Mouse (Mus musculus) lung, adult 2 months (tissue): ENCODE measurements around the gene Pcca. TPM values are rescaled to one million over a fixed set of nuclear protein-coding genes. Genes with fewer than 3 reads are reported as not detected.

Source experiments
- DNase-seq: peaks from one replicate; pipeline ENCODE4 v3.0.0; 2022
- H3K4me1 ChIP-seq: fragments of 200-500 bp; 2 replicates; pipeline ENCODE4 v1.6.1; 2011; ENCODE audit warnings: low read length; ENCODE audit not compliant: control insufficient read depth, insufficient read depth
- H3K4me3 ChIP-seq: fragments of 200-500 bp; replicated peaks from 2 replicates; pipeline ENCODE3; 2011; ENCODE audit warnings: low read depth, mild to moderate bottlenecking, control low read depth, low read length; ENCODE audit errors: extremely low read depth
- CTCF ChIP-seq: fragments of 200-500 bp; IDR thresholded peaks from 2 replicates; pipeline ENCODE4 v1.5.1; 2011; ENCODE audit warnings: mild to moderate bottlenecking, low read length, control low read depth; ENCODE audit not compliant: insufficient read depth
- POLR2A ChIP-seq: fragments of 200-500 bp; IDR thresholded peaks from 2 replicates; pipeline ENCODE4 v1.6.1; 2011; ENCODE audit warnings: low read depth, mild to moderate bottlenecking, control low read depth, low read length, borderline replicate concordance; ENCODE audit errors: extremely low read depth
- WGBS: fragments of 180-500 bp; shearing (Covaris S2); methylation state at CpG from one replicate; pipeline ENCODE4 v1.1.7; 2018; 5-methylcytosine and 5-hydroxymethylcytosine counted together
- polyA plus RNA-seq: library from polyadenylated mRNA; depleted of rRNA; stranded (reverse); fragments of >200 nt; gene quantifications from 2 replicates; pipeline ENCODE4 v1.2.3, GENCODE M21; 2012

Gene Pcca
- polyA plus RNA-seq, 1 experiment: 18.7 TPM

DNA sequence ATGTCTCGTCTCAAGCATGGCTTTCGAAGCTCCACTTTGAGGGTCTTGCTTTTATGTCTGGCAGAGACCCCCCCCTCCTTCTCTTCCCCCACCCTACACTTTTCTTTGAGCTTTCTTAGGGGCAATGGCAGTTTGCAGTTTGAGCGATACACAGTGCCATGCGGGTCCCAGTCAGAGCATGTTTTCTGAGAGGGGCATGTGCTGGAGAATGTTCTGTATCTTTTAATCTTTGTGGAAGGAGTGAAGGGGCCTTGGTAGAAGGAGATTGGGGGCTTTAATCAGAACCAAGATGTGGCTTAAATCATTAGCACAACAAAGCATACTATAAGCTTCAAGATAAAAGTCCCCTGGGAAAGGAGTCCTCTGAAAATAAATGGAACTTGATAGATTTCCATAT is 349.3 kb downstream of the Pcca start:
- no peak overlapping the region for H3K4me3 ChIP-seq
- 87% methylated on average over 4 of the region's 4 CpGs for WGBS
- no peak for TF ChIP-seq POLR2A
- TF ChIP-seq CTCF: no peak
- no peak for DNase-seq
- H3K4me1 ChIP-seq: no peaks in the 10 kb centered on the region

DNA sequence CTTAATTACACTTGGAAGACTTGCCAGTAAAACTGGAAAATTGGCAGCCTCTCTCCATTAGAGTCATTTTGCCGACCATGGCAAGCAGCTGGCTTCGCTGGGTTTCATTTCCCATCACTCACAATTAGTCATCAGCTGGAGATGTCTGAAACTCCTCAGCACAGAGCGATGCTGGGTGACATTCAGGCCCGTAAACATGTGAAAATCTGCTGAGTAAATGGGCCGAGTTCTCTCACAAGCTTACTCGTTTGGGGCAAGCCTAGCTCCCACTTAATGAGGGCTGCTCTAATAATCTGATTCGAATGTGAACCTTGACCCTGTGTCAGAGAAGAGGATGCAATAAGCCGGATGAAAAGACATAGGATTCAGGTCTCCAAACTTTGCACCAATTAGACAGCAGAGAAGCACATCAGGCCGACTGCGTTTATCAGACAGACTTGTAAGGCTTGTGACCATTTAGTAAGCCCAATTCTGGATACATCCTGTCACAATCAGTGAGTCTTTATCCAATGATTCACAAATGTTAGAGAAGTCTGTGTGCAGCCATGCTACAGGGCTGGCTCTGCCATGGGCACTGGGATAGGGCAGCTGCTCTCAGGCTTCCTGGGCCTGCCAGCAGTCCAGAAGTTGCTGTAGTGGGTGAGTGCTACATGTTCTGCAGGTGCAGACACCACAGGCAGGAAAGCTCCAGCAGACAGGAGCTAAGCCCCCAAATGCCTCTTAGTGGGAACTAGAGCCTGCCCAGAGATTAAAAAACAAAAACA is 349.9 kb downstream of the Pcca start:
- DNase-seq: no peak
- TF ChIP-seq CTCF (no peak), POLR2A (no peak)
- Histone ChIP-seq H3K4me1 (no peaks in the 10 kb centered on the region), H3K4me3 (no peak overlapping the region)
- WGBS: 63% methylated on average over 10 of the region's 10 CpGs

DNA sequence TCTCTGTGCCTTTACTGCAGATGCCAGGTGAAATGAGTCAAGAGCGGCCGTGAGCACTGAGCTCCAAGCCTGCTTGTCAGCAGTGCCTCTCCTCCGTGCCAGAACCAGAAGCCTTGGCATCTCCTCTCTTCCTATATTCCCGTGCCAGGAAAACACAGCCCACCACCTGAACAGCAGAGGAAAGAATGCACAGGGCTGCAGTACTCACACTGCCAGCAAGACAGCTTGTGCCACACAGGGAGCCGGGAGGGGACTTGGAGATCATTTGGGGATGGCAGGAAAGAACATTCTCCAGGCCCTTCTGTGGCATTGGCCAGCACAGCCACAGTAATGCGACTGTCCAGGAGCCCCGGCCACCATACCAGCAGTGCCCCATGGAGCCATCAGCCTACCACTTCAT is 351.8 kb downstream of the Pcca start:
- WGBS: 86% methylated on average over 7 of the region's 7 CpGs
- Histone ChIP-seq H3K4me1 (no peaks in the 10 kb centered on the region), H3K4me3 (no peak overlapping the region)
- DNase-seq: no peak
- TF ChIP-seq CTCF (no peak), POLR2A (no peak)

DNA sequence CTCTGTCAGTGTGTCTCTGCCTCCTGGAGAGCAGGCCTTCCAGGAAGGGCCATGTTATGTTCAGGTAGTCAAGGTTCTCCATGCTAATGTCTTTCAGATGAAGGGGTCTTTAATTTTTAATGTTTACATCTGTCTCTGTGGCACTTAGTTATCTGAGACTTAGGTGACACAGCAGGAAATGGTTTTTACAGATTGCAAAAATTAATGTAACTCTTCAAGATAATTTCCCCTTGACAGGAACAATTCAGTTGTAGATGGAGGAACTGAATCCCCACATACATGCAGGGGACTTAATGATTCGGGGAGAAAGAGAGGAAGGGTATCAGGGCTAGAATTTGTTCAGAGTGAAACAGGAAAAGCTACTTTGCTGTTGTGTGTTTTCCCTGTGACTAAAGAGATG is 353.2 kb downstream of the Pcca start:
- WGBS: 85% methylated on average over 1 of the region's 1 CpGs
- Histone ChIP-seq H3K4me3 (no peak overlapping the region), H3K4me1 (no peaks in the 10 kb centered on the region)
- no peak for TF ChIP-seq CTCF
- no peak for TF ChIP-seq POLR2A
- DNase-seq: no peak

DNA sequence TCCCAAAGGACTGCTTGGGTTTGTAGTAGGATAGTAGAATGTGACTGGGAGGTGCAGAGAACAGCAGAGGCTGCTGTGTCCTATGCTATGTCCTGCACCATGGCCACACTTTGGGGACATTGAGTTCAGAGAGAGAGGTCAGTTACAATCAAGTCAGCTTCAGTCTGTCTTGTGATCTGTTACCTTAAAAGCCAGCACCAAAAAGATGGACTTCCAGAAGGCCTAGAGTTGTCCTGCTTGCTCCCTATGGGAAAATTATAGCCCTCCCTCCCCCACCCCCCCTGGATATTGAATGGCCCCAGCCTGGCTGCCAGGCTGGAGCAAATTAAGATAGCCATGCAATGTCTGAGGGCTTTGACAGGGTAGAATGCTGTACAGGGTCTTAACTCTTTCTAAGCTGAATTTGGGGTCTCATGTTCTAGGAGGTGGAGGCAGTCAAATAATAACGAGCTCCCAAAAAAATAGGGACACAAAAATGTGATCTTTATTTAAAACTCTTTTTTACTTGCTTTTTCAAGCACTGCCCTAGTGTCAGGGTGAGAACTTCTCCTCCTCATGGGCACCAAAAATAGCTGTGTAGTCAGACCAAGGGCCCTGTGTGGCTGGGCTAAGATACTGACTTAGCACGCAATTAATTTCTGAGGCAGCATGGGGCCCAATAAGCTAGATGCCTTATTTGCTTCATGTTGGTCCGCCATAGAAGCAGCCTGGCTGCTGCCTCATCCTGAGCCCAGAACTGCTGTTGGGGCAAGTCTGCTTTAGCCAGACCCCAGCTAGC is 353.8 kb downstream of the Pcca start:
- WGBS: 93% methylated on average over 3 of the region's 3 CpGs
- H3K4me3 ChIP-seq: no peak overlapping the region
- DNase-seq: no peak
- no peaks in the 10 kb centered on the region for H3K4me1 ChIP-seq
- TF ChIP-seq CTCF (no peak), POLR2A (no peak)

DNA sequence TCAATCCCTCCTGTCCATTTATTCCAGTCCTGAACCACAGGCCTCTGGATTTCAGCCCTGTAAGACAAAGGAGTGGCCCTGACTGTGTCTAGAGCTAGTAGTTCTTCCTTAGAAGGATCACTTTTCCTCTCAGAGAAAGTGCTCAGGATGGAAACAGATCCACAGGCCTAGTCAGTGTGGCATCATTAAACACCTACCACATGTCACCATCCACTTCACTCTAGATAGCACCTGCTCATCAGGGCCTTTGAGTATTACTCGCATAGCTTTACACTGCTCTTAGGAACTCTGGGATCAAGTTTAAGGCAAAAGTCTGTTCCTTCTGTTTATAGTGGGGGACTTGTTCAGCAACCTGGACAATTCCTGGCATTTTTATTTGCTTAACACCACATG is 354.4 kb downstream of the Pcca start:
- Histone ChIP-seq H3K4me3 (no peak overlapping the region), H3K4me1 (no peaks in the 10 kb centered on the region)
- WGBS: 85% methylated on average over 1 of the region's 1 CpGs
- TF ChIP-seq CTCF (no peak), POLR2A (no peak)
- no peak for DNase-seq

DNA sequence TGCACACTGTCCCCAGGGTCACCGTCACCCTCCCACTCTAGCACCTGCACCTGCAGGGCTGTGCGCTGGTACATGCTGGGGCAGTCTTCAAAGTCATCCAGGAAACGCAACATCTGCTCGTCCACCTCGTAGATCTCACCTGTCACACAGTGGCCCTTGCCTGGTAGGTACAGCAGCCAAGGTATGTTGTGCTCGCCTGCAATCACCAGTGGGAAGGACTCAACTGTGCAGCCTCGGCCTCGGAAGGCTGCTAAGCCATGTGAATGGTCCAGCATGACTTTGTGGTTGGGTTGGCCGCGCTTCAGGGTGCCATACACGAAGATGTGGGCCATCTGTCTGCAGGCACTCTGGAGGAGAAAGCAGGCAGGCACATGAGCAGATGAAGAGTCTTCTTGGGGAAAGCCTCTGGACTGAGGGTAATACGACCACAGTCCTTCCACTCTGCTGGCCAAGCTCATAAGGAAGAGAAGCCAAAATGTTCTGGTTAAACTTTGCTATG is 357.4 kb downstream of the Pcca start:
- Histone ChIP-seq H3K4me3 (no peak overlapping the region), H3K4me1 (no peaks in the 10 kb centered on the region)
- no peak for DNase-seq
- 91% methylated on average over 12 of the region's 12 CpGs for WGBS
- no peak for TF ChIP-seq CTCF
- no peak for TF ChIP-seq POLR2A

DNA sequence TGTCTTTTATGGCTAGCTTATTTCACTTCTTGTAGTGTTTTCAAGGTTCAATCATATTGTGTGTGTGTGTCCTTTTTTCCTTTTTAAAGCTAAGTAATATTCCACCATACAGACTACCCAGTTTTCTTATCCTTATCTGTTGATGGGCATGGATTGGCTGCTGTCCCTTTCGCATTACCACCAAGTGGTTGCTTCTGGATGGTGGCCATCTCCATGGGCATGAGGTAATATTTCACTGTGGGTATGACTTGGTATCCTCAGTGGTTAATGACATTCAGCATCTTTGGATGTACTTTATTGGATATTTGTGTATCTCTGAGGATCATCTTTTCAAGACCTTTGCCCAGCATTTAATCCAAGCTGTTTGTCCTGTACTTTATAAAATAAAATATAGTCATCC is 362.0 kb downstream of the Pcca start:
- TF ChIP-seq CTCF (no peak), POLR2A (no peak)
- Histone ChIP-seq H3K4me1 (no peaks in the 10 kb centered on the region), H3K4me3 (no peak overlapping the region)
- DNase-seq: no peak
- 83% methylated on average over 1 of the region's 1 CpGs for WGBS

DNA sequence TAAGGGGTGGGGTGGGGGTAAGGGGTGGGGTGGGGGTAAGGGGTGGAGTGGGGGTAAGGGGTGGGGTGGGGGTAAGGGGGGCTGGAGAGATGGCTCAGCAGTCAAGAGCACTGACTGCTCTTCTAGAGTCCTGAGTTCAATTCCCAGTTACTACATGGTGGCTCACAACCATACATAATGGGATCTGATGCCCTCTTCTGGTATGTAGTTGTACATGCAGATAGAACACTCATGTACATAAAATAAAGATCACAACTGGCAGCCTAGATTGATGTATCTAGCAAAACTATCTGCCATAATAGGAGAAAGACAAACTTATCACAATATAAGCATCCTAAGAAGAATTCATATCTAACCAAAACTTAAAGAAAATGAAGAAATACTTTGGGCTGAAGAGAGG is 364.4 kb downstream of the Pcca start:
- TF ChIP-seq CTCF (no peak), POLR2A (no peak)
- no peak for DNase-seq
- Histone ChIP-seq H3K4me3 (no peak overlapping the region), H3K4me1 (peaks cover 4% of the 10 kb centered on the region)

DNA sequence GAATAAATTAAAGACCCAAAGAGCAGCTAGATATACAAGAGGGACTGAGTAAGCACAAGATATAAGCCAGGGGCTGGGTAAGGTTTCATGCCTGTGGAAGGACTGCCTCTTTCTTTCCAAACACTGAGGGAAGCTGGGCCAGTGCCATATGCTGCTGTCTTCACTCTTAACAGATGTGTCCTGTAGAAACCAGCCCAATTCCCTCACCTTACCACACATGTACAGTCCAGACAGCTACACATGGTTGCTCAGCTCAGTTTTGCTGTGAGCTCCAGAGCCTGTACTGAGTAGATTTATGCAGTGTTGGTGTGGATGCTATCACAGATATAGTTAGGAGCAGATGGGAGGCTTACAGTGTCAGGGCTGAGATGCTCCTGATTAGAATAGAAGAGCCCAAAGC is 366.6 kb downstream of the Pcca start:
- Histone ChIP-seq H3K4me1 (peaks cover 9% of the 10 kb centered on the region), H3K4me3 (no peak overlapping the region)
- no peak for DNase-seq
- TF ChIP-seq CTCF: no peak
- TF ChIP-seq POLR2A: no peak
